Mouse (Mus musculus) right cerebral cortex, postnatal 14 days (tissue): ENCODE data around the gene Wnt10b.
"Not testable (repeated sequence)": the region's sequence is repeated elsewhere in the genome, so short reads cannot be mapped to it uniquely, and the experiment has no call there.

Source experiments
- DNase-seq: peaks from one replicate; pipeline ENCODE4 v3.0.0; 2022

Wnt10b gene

GRCm38 (mm10) chr15:98771813-98772425 is 6.0 kb downstream of the Wnt10b start:
- no peak for DNase-seq

GRCm38 (mm10) chr15:98768259-98768658 is 9.7 kb downstream of the Wnt10b start:
- DNase-seq, result no peak

GRCm38 (mm10) chr15:98765929-98766328 is 12.0 kb downstream of the Wnt10b start:
- DNase-seq, result no peak

- DNase-seq, result peak; percentile 97
Observed at GRCm38 (mm10) chr15:98762670-98763529, 15.1 kb downstream of the Wnt10b start, which contains the start of gene Arf3. Gene Arf3, minus strand, starts transcription at chr15:98763214.

- DNase-seq, result peak; percentile 69
Observed at GRCm38 (mm10) chr15:98762201-98762621, 15.7 kb downstream of the Wnt10b start.

- no peak for DNase-seq
Observed at GRCm38 (mm10) chr15:98754125-98754524, 23.8 kb downstream of the Wnt10b start.

GRCm38 (mm10) chr15:98753021-98753423 is 24.9 kb downstream of the Wnt10b start:
- DNase-seq, result no peak

- DNase-seq, result no peak
Observed at GRCm38 (mm10) chr15:98749093-98749492, 28.9 kb downstream of the Wnt10b start.

- DNase-seq, result no peak
Observed at GRCm38 (mm10) chr15:98747296-98747695, 30.7 kb downstream of the Wnt10b start.

- no peak for DNase-seq
Observed at GRCm38 (mm10) chr15:98746344-98746965, 31.5 kb downstream of the Wnt10b start.

- DNase-seq, result not testable (repeated sequence)
Observed at GRCm38 (mm10) chr15:98743863-98744262, 34.1 kb downstream of the Wnt10b start.

- DNase-seq, result no peak
Observed at GRCm38 (mm10) chr15:98742766-98743428, 35.1 kb downstream of the Wnt10b start.

- no peak for DNase-seq
Observed at GRCm38 (mm10) chr15:98740219-98740618, 37.7 kb downstream of the Wnt10b start.

- DNase-seq, result no peak
Observed at GRCm38 (mm10) chr15:98738796-98739195, 39.2 kb downstream of the Wnt10b start.

- DNase-seq, result peak; percentile 62
Observed at GRCm38 (mm10) chr15:98737881-98738280, 40.1 kb downstream of the Wnt10b start.

- no peak for DNase-seq
Observed at GRCm38 (mm10) chr15:98736521-98736920, 41.4 kb downstream of the Wnt10b start.

GRCm38 (mm10) chr15:98733976-98734566 is 43.9 kb downstream of the Wnt10b start:
- no peak for DNase-seq

- DNase-seq, result no peak
Observed at GRCm38 (mm10) chr15:98733370-98733769, 44.6 kb downstream of the Wnt10b start.

- no peak for DNase-seq
Observed at GRCm38 (mm10) chr15:98732006-98732531, 45.9 kb downstream of the Wnt10b start.

GRCm38 (mm10) chr15:98730790-98731189 is 47.2 kb downstream of the Wnt10b start:
- no peak for DNase-seq

GRCm38 (mm10) chr15:98729791-98730545 is 48.0 kb downstream of the Wnt10b start:
- no peak for DNase-seq

- no peak for DNase-seq
Observed at GRCm38 (mm10) chr15:98728366-98728765, 49.6 kb downstream of the Wnt10b start.
